Mouse (Mus musculus): Measurements from ENCODE around the gene Slc35e4. TPM values are rescaled to one million over a fixed set of nuclear protein-coding genes. Genes with fewer than 3 reads are reported as not detected.
"Not testable (repeated sequence)": the region's sequence is repeated elsewhere in the genome, so short reads cannot be mapped to it uniquely, and the experiment has no call there.

The Slc35e4 gene
- 1 to 10 TPM; 5.3 to 5.5 TPM for total RNA-seq (2021)

GRCm38 (mm10) chr11:3914109-3914840, at the start of gene Slc35e4:
TSS of gene Slc35e4 (minus strand) at chr11:3914664.
- intact Hi-C loops (cut with DNase I): loop anchor here (10.0 kb wide), 1 partner anchor 379 kb away; no protein-coding TSS in a partner anchor
- DNase-seq: peak; percentile 85 to 92

GRCm38 (mm10) chr11:3963610-3964415, 49.3 kb upstream of the Slc35e4 start, which contains the start of gene Pes1:
TSS of gene Pes1 (plus strand) at chr11:3963975.
- intact Hi-C loops (cut with DNase I): loop anchor here (2.0 kb wide), 1 partner anchor 31 kb away; the partner anchor contains the start of gene Tcn2
- DNase-seq: peak; percentile 79 to 90

- DNase-seq: no peak
- intact Hi-C loops (cut with DNase I): loop anchor here (2.0 kb wide), 1 partner anchor 30 kb away; the partner anchor contains the start of gene Tcn2
Observed at GRCm38 (mm10) chr11:3963155-3963554, 48.7 kb upstream of the Slc35e4 start.

GRCm38 (mm10) chr11:3961761-3962160, 47.3 kb upstream of the Slc35e4 start:
- DNase-seq: no peak
- intact Hi-C loops (cut with DNase I): loop anchor here (2.0 kb wide), 1 partner anchor 29 kb away; the partner anchor contains the start of gene Tcn2

- intact Hi-C loops (cut with DNase I): no loop called here
- no peak for DNase-seq
Observed at GRCm38 (mm10) chr11:3960901-3961300, 46.4 kb upstream of the Slc35e4 start.

- intact Hi-C loops (cut with DNase I); DNase-seq: not testable (repeated sequence)
Observed at GRCm38 (mm10) chr11:3955371-3955770, 40.9 kb upstream of the Slc35e4 start.

- intact Hi-C loops (cut with DNase I); DNase-seq: not testable (repeated sequence)
Observed at GRCm38 (mm10) chr11:3954876-3955275, 40.4 kb upstream of the Slc35e4 start.

GRCm38 (mm10) chr11:3946386-3946785, 31.9 kb upstream of the Slc35e4 start:
- intact Hi-C loops (cut with DNase I): no loop called here
- no peak for DNase-seq

- intact Hi-C loops (cut with DNase I): no loop called here
- no peak for DNase-seq
Observed at GRCm38 (mm10) chr11:3941371-3941770, 26.9 kb upstream of the Slc35e4 start.

GRCm38 (mm10) chr11:3937321-3937874, 22.9 kb upstream of the Slc35e4 start:
- intact Hi-C loops (cut with DNase I): no loop called here
- no peak for DNase-seq

GRCm38 (mm10) chr11:3936318-3936717, 21.9 kb upstream of the Slc35e4 start:
- intact Hi-C loops (cut with DNase I): no loop called here
- DNase-seq: no peak

- intact Hi-C loops (cut with DNase I): no loop called here
- DNase-seq: no peak
Observed at GRCm38 (mm10) chr11:3935135-3935534, 20.7 kb upstream of the Slc35e4 start.

- intact Hi-C loops (cut with DNase I): loop anchor here (2.0 kb wide), 1 partner anchor 29 kb away; the partner anchor contains the start of gene Pes1
- no peak for DNase-seq
Observed at GRCm38 (mm10) chr11:3933756-3934285, 19.4 kb upstream of the Slc35e4 start.

GRCm38 (mm10) chr11:3931511-3932211, 17.2 kb upstream of the Slc35e4 start, which contains the start of gene Tcn2:
TSS of gene Tcn2 (minus strand) at chr11:3932159.
- intact Hi-C loops (cut with DNase I): loop anchor here (2.0 kb wide), 1 partner anchor 31 kb away; the partner anchor contains the start of gene Pes1
- peak; percentile 88 to 90 for DNase-seq

GRCm38 (mm10) chr11:3930931-3931330, 16.5 kb upstream of the Slc35e4 start:
- DNase-seq: no peak
- intact Hi-C loops (cut with DNase I): no loop called here

GRCm38 (mm10) chr11:3930019-3930418, 15.6 kb upstream of the Slc35e4 start:
- intact Hi-C loops (cut with DNase I): no loop called here
- peak in 1 of 2 experiments; percentile 21 for DNase-seq

GRCm38 (mm10) chr11:3925916-3926315, 11.5 kb upstream of the Slc35e4 start:
- DNase-seq: no peak
- intact Hi-C loops (cut with DNase I): no loop called here

- intact Hi-C loops (cut with DNase I): no loop called here
- no peak for DNase-seq
Observed at GRCm38 (mm10) chr11:3922731-3923130, 8.3 kb upstream of the Slc35e4 start.

GRCm38 (mm10) chr11:3922115-3922514, 7.7 kb upstream of the Slc35e4 start:
- intact Hi-C loops (cut with DNase I): no loop called here
- no peak for DNase-seq
